Mouse (Mus musculus) left cerebral cortex, adult 11 months (tissue): Measurements from ENCODE around the gene Irf2bpl.

Source experiments
- DNase-seq: peaks from one replicate; pipeline ENCODE4 v3.0.0; 2022; ENCODE audit warnings: low spot score

Irf2bpl gene

DNA sequence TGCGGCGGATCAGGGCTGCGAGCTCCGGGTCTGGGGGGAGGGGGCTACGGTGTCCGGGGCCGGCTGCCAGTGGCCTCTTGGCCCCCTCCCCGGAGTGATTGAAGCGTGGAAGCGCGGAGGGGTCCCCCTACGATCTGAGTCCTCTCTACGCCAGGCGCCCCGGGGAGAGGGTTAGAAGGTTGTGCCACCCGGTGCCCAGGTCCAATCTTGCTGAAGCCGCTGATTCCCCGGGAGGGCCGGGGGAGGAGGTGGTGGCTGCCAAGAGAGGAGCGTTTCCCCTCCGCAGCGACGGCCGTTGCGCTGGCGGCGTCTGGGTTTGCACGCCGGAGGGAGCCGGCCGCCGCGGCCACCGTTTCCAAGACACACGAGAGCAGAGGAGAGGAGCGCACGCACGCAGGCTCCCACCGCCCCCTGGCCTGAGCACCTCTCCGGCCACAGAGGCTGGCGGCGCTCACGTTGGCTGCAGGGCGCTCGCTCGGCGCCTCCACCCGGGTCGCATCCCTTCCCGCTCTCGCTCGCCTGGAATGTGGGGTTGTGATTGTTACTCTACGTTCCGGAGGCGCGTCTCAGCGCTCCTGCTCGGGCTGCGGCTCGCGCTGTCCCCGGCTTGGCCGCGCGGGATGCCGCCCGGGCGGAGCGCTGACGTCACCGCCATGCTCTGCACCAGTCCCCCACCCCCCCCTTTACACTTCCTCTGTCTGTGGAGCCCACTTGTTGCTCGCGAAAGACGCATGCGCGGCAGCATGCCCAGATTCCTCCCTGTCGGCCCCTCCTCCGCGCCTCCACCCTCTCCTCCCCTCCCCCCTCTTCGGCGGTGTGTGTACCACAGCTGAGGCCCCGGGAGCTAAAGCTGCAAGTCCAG lies at the start of gene Irf2bpl:
Irf2bpl (minus strand) TSS at position 602 of the 862 bp plus-strand sequence.
- peak; percentile 97 for DNase-seq

DNA sequence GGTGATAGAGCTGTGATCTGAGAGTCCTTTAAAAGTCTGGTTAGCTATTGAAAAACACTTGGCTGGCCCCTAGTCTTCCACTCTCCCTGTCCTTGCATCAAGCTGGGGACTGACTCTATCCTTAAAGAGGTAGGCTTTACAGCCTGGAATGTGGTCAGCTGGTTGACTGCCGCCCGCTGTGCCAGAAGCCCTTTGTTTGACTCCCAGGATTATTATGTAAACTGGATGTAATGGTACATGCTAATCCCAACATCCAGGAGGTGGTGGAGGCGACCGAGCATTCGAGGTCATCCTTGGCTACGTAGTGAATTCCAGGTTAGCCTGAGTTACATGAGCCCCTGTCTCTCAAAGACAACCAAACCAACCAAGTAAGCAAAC lies 48.0 kb upstream of the Irf2bpl start:
- no peak for DNase-seq

GRCm38 (mm10) chr12:86931919-86932574 lies 47.4 kb upstream of the Irf2bpl start:
- DNase-seq = no peak

DNA sequence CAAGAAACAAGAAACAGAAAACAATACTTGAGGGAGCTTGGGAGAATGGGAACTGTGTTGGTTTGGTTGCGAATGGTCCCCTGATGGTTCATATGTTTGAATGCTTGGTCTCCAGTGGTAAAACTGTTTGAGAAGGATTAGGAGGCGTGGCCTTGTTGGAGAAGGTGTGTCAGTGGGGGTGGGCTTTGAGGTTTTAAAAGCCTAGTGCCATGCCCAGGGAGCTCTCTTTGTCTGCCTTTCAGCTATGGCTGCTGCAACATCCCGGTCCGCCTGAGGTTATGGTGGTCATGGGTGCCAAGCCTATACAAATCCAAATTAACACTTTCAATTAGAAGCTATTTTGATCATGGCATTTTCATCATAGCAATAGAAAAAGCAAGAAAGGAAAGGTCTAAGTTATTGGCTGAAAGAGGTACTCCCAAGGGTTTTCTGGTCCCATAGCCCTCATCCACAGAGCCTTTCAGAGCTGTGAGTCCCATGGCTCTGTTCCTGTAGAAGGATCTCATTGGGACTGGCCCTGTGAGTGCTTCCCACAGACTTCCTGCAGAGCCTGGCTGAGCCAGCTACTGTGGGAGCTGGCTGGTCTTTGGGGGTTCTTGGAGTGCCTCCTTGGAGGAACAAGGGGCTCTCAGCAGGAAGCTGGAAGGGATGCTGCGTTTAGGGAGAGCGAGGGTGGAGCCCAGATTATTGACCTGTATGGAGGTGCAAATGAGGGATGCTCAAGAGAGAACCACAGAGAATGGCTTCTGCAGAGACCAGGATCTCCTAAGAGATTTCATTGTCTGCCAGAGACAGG lies 46.5 kb upstream of the Irf2bpl start:
- DNase-seq = no peak

DNA sequence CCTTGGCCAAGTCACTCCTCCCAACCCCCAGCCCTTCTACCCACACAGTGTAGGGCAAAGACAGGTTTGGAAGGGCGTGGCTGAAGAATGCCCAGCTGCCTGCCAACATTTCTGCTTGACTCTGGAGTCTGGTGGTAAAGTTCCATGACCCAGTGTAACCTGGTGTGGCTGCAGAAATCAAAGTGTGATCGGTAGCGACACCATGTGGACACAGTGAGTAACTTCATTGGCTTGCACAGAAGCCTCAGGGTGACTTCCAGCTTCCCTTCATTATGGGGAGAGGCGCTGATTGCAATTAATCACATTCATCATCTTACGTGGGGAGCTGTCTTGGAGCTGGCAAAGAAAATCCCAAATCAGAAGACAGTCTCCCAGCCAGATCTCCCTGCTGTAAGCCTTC lies 39.2 kb upstream of the Irf2bpl start:
- DNase-seq = peak; percentile 66

GRCm38 (mm10) chr12:86918983-86919722 lies 34.6 kb upstream of the Irf2bpl start:
- DNase-seq = no peak

DNA sequence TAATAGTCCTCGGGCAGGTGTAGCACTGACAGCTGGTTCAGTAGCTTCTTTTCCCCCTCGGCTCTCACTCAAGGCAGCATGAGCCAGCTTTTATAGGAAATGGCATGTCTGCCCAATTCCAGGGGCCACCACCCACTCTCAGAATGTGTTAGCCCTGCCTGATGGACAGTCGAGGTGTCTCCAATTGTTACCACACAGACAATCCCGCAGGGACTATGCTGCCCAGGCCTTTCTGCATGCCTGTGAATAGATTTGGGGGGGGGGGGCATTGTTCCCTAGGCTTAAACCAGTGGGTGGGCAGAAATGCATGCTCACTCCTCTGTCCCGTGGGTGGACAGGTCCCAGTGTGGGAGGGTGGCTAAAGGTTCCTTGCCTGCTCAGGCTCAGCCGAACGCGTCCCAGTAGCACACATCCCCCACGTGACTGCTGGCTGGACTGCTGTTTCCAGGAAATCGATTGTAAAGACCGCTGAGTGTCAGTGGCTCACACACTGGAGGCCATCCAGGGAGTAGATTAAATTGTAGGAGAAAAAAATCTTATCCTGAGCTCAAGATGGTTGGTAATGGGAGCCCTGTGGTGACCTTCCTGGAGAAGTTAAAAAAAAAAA lies 33.9 kb upstream of the Irf2bpl start:
- DNase-seq = no peak

GRCm38 (mm10) chr12:86916796-86917573 lies 32.4 kb upstream of the Irf2bpl start:
- DNase-seq = no peak

DNA sequence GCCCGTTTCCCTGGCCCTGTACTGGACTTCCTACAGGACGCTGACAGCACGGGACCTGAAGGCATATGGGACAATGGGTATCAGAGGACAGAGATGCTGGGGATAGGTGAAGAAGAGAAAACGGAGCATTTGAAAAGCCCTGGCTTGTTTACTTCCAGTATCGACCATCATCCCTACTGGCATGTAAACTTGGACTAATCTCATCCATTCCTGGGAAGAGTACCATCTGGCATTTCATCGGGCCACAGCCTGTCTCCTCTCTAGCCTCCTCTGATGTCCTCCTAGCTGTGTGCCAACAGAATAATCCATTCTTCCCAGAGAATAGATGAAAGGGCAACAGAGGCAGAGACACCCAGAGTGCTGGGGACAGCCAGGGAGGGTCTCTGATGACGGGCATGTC lies 31.0 kb upstream of the Irf2bpl start:
- no peak for DNase-seq

DNA sequence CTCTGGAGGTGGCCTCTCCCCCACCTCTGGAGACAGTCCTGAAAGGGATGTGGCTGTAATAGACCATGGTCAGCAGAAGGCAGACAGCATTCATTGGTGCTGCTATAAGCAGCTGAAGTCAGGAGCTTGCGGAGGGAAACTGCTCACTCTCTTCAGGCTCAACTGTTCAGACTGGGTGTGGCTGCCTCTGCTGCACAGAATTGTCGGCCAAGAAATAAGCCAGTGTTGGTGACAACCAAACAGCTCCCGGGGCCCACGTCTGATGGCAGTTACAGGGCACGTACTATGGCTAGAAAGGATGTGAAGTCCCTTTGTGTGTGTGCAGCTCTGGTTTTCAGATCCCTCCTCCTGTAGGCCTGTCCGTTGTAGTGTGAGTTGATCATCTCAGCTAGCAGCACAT lies 30.2 kb upstream of the Irf2bpl start:
- DNase-seq = no peak

DNA sequence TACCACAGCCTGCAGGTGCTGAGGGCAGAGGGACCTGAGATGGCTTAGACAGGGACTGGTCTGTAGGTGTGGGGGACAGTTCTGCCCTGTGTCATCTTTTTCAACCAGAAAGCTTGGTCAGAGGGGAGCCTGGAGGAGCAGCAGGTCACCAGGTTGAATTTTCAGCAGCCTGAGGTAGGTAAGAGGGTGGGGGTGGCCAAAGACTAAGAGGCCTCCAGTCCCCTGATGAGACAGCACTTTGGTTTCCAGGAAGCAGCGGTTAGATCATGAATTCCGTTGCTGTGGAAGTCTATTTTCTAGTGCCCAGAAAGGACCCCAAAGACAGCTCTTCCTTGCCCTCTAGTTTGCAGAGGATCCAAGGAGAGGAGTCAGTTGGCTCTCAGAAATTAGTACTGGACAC lies 29.8 kb upstream of the Irf2bpl start:
- DNase-seq = no peak

DNA sequence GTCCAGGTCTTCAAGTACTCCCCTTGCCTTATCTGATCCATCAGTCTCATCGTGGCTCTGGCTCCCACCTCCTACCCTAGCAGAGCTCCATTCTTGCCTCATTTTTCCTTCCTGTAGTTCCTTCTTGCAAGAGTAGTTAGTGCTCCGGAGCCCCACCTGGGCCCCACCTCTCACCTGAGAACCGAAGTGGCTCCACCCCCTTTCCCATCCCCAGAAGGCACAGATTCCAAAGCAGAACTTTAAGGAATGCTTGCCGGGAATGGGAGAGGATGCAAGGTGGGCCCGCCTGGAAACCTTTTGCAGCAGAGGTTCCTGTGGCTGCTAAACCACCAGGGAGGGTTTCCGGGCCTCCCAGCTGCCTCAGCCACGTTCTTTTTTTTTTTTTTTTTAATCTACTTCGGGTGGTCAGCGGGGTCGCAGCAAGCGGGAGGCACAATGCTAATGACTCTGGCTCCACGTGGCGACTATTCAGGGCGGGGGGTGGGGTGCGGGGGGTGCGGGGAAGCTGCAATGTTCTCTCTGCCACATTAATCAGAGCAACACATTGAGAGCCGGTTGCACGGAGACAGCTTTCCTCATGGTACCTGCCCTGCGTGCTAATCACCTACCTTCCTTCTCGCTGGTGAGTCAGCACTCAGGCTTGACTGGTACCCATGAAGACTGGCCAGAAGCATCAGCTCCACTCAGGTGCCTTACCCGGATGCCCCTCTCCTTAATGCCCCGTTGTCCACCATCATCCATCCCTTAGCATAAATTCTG lies 27.9 kb upstream of the Irf2bpl start:
- DNase-seq = no peak

GRCm38 (mm10) chr12:86911482-86911931 lies 26.9 kb upstream of the Irf2bpl start:
- DNase-seq = no peak

- DNase-seq = no peak
Measured at GRCm38 (mm10) chr12:86906395-86906794, 21.8 kb upstream of the Irf2bpl start.

- no peak for DNase-seq
Measured at GRCm38 (mm10) chr12:86905876-86906275, 21.3 kb upstream of the Irf2bpl start.

DNA sequence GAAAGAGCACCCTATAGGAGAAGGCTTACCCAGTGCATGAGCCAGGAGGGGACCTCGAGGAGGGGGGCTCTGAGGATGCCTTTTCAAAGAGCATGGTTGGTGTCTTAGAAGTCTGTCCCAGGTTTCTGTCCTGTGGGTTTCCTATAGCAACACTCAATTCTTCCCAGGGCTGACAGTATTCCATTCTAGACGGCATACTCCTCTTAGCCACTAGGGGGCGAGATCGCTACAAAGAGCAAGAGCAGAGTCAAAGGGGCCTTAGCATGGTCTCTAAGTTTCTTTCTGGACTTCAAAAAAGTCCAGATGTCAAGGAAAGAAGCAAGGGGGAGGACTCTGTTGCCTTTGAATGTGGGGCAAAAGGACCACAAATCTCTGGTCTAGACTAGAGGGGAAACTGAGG lies 20.6 kb upstream of the Irf2bpl start:
- no peak for DNase-seq

DNA sequence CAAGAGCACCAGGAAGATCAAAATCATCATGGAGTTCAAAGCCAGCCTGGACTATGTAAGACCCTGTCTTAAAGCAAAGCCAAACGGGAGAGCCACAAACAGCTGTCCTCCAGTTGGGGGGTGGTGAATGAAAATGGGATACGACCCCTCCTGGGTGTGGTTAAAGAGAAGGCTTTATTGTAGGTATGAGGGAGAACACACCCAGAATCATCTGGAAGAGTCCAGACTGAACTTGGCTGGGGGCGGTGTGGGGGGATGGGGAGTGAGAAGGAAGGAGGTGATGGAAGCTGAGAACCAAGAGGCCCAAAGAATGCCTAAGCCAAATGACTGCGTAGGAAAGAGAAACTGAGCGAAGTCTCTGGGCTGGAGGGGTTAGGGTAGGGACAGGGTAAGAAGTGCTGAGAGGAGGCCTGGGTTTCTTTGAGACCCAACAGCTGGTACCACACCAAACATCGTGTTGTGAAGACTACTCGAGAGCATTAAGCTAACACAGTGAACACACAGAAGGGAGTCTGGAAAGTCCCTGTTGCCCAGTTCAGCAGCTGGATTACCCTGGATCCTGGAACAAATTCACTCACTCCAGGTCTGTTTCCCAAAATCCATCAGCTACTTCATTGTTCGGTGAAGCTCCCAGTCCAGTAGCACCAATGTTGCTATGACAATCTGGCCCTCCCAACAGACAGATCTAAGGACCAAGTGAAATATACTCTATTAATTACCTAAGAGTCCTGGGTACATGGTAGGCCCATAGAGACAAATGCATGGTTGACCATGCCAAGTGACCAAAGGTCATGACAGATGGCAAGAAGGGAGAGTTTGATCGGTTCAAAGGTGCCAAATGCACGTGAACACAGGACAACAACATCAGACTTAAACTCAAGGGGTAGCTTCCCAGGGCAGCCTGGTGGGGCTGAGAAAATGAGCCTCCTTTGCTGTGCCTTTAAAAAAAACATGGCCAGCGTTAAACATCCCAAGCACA lies 19.5 kb upstream of the Irf2bpl start:
- no peak for DNase-seq

- no peak for DNase-seq
Measured at GRCm38 (mm10) chr12:86899461-86900179, 15.0 kb upstream of the Irf2bpl start.
